Mouse (Mus musculus) CH12.LX (cell line): ENCODE measurements around the gene Nol8. TPM values are rescaled to one million over a fixed set of nuclear protein-coding genes. Genes with fewer than 3 reads are reported as not detected.

Source experiments
- DNase-seq: peaks from one replicate; pipeline ENCODE4 v3.0.0-alpha.2; 2013; ENCODE audit errors: extremely low read depth
- H3K27ac ChIP-seq: 2 replicates; pipeline ENCODE4 v1.5.1; 2012; ENCODE audit warnings: low read depth, mild to moderate bottlenecking, control low read depth, moderate library complexity; ENCODE audit not compliant: insufficient read depth
- H3K27me3 ChIP-seq: replicated peaks from 2 replicates; pipeline ENCODE3; 2012; ENCODE audit warnings: inconsistent platforms
- H3K36me3 ChIP-seq, 2 experiments: replicated peaks in 1 of 2; 2 replicates each; pipeline versions ENCODE3 to v1.6.1; 2012; ENCODE audit warnings: inconsistent platforms in 1 of 2, low read length in 1 of 2, mild to moderate bottlenecking in 1 of 2, mixed read lengths in 1 of 2, moderate library complexity in 1 of 2; ENCODE audit not compliant: control insufficient read depth in 1 of 2, insufficient read depth in 1 of 2
- H3K4me1 ChIP-seq, 2 experiments: 2 replicates each; pipeline ENCODE4 v1.6.1; 2012; ENCODE audit warnings: inconsistent platforms in 1 of 2, moderate library complexity in 1 of 2; ENCODE audit not compliant: insufficient read depth in 2 of 2, control insufficient read depth in 1 of 2
- H3K4me2 ChIP-seq: 2 replicates; pipeline ENCODE4 v1.6.1; 2012; ENCODE audit warnings: low read depth, mild to moderate bottlenecking, control low read depth; ENCODE audit not compliant: poor library complexity, insufficient read depth, severe bottlenecking
- H3K4me3 ChIP-seq, 3 experiments: fragments of 150-350 bp in 1 of 3; sonication (generic) in 1 of 3; replicated peaks in 1 of 3; 2 replicates each; pipeline versions ENCODE3 to v1.5.1; 2011 to 2012; ENCODE audit warnings: low read depth in 2 of 3, low read length in 2 of 3, mild to moderate bottlenecking in 2 of 3, moderate library complexity in 2 of 3, control low read depth in 1 of 3, improper control_type of control experiment in 1 of 3, inconsistent platforms in 1 of 3, mixed read lengths in 1 of 3; ENCODE audit not compliant: poor library complexity in 1 of 3
- H3K79me2 ChIP-seq: replicated peaks from 2 replicates; pipeline ENCODE4 v1.6.1; 2012; ENCODE audit warnings: mild to moderate bottlenecking, moderate library complexity; ENCODE audit not compliant: control insufficient read depth, poor library complexity, insufficient read depth, severe bottlenecking; ENCODE audit errors: extremely low read depth
- H3K9ac ChIP-seq: 2 replicates; pipeline ENCODE4 v1.6.1; 2012; ENCODE audit warnings: low read depth, mild to moderate bottlenecking, control low read depth, moderate library complexity; ENCODE audit not compliant: insufficient read depth
- H3K9me3 ChIP-seq: replicated peaks from 2 replicates; pipeline ENCODE3; 2012; ENCODE audit warnings: low read length, inconsistent platforms, mixed read lengths
- CHD1 ChIP-seq: IDR thresholded peaks from 2 replicates; pipeline ENCODE4 v1.6.1; 2012; ENCODE audit warnings: low read depth, low read length, improper control_type of control experiment, inconsistent platforms
- CHD2 ChIP-seq: IDR thresholded peaks from 2 replicates; pipeline ENCODE4 v1.6.1; 2011; ENCODE audit warnings: low read length, improper control_type of control experiment
- ELF1 ChIP-seq: IDR thresholded peaks from 2 replicates; pipeline ENCODE4 v1.6.1; 2014; ENCODE audit warnings: low read depth, mild to moderate bottlenecking, inconsistent platforms, low read length, improper control_type of control experiment
- ETS1 ChIP-seq: conservative IDR thresholded peaks from 2 replicates; pipeline ENCODE4 v1.6.1; 2012; ENCODE audit warnings: low read depth, mild to moderate bottlenecking, inconsistent platforms, low read length, improper control_type of control experiment, moderate library complexity
- HCFC1 ChIP-seq: IDR thresholded peaks from 2 replicates; pipeline ENCODE4 v1.6.1; 2012; ENCODE audit warnings: low read depth, mild to moderate bottlenecking, inconsistent platforms, low read length, improper control_type of control experiment
- IRF4 ChIP-seq: IDR thresholded peaks from 2 replicates; pipeline ENCODE4 v1.6.1; 2014; ENCODE audit warnings: low read depth, mild to moderate bottlenecking, inconsistent platforms, low read length, improper control_type of control experiment
- JUN ChIP-seq: IDR thresholded peaks from 2 replicates; pipeline ENCODE4 v1.6.1; 2011; ENCODE audit warnings: low read depth, mild to moderate bottlenecking, low read length, improper control_type of control experiment, moderate library complexity; ENCODE audit not compliant: insufficient read depth
- JUND ChIP-seq: conservative IDR thresholded peaks from 2 replicates; pipeline ENCODE4 v1.6.1; 2011; ENCODE audit warnings: low read depth, low read length, improper control_type of control experiment
- KAT2A ChIP-seq: IDR thresholded peaks from 2 replicates; pipeline ENCODE4 v1.6.1; 2012; ENCODE audit warnings: low read length, improper control_type of control experiment, inconsistent platforms; ENCODE audit not compliant: insufficient replicate concordance
- MAFK ChIP-seq: IDR thresholded peaks from 2 replicates; pipeline ENCODE4 v1.6.1; 2011; ENCODE audit warnings: low read length, improper control_type of control experiment; ENCODE audit not compliant: insufficient replicate concordance
- MAX ChIP-seq: IDR thresholded peaks from 2 replicates; pipeline ENCODE4 v1.6.1; 2011; ENCODE audit warnings: low read length, improper control_type of control experiment
- MYC ChIP-seq: IDR thresholded peaks from 2 replicates; pipeline ENCODE4 v1.6.1; 2011; ENCODE audit warnings: low read depth, mild to moderate bottlenecking, improper control_type of control experiment, low read length
- NELFE ChIP-seq: IDR thresholded peaks from 2 replicates; pipeline ENCODE4 v1.6.1; 2011; ENCODE audit warnings: low read depth, low read length, improper control_type of control experiment
- PAX5 ChIP-seq: IDR thresholded peaks from 2 replicates; pipeline ENCODE4 v1.6.1; 2012; ENCODE audit warnings: low read length, inconsistent platforms, mixed read lengths
- POLR2A ChIP-seq: IDR thresholded peaks from 2 replicates; pipeline ENCODE4 v1.6.1; 2011; ENCODE audit warnings: low read depth, mild to moderate bottlenecking, improper control_type of control experiment, low read length
- POLR2AphosphoS2 ChIP-seq: IDR thresholded peaks from 2 replicates; pipeline ENCODE4 v1.6.1; 2011; ENCODE audit warnings: low read depth, low read length, improper control_type of control experiment
- SIN3A ChIP-seq: IDR thresholded peaks from 2 replicates; pipeline ENCODE4 v1.6.1; 2012; ENCODE audit warnings: low read length, improper control_type of control experiment, inconsistent platforms
- TCF12 ChIP-seq: IDR thresholded peaks from 2 replicates; pipeline ENCODE4 v1.6.1; 2014; ENCODE audit warnings: low read depth, mild to moderate bottlenecking, inconsistent platforms, low read length, improper control_type of control experiment
- UBTF ChIP-seq: IDR thresholded peaks from 2 replicates; pipeline ENCODE4 v1.6.1; 2012; ENCODE audit warnings: low read depth, mild to moderate bottlenecking, inconsistent platforms, low read length, improper control_type of control experiment, moderate library complexity
- USF1 ChIP-seq: IDR thresholded peaks from 2 replicates; pipeline ENCODE4 v1.6.1; 2014; ENCODE audit warnings: low read depth, mild to moderate bottlenecking, inconsistent platforms, low read length, improper control_type of control experiment
- USF2 ChIP-seq: conservative IDR thresholded peaks from 2 replicates; pipeline ENCODE4 v1.6.1; 2011; ENCODE audit warnings: low read depth, low read length, improper control_type of control experiment
- ZNF384 ChIP-seq: IDR thresholded peaks from 2 replicates; pipeline ENCODE4 v1.6.1; 2012; ENCODE audit warnings: low read depth, low read length, improper control_type of control experiment, inconsistent platforms
- dilution Hi-C: fragments of 300-500 bp; cut with MboI; formaldehyde crosslinking; loops from 2 replicates; pipeline ENCODE4 v1.14.3; 2020; ENCODE audit warnings: low sequenced_read_pairs; ENCODE audit not compliant: extremely low pct_unique_long_range_greater_than_20kb, extremely low pct_ligation_motif_present
- in situ Hi-C: fragments of 300-500 bp; cut with MboI; formaldehyde crosslinking; loops from 3 replicates; pipeline ENCODE4 v1.14.3; 2019; ENCODE audit warnings: low sequenced_read_pairs, low pct_ligation_motif_present, low pct_unique_long_range_greater_than_20kb, mixed read lengths
- polyA plus RNA-seq: library from polyadenylated mRNA; unstranded; fragments of >175 nt; gene quantifications from 2 replicates; pipeline ENCODE4 v1.2.1, GENCODE M21; 2012; ENCODE audit warnings: low read depth; ENCODE audit not compliant: insufficient read length
- total RNA-seq, 2 experiments: library from RNA; depleted of rRNA; stranded (reverse); fragments of 300-350 nt in 1 of 2; fragments of >200 nt in 1 of 2; gene quantifications; 2 replicates each; pipeline ENCODE4 v1.2.3; 2012 to 2014

The Nol8 gene
- total and polyA plus RNA-seq, 3 experiments = 14.9 to 33.4 (median 32.8) TPM

GRCm38 (mm10) chr13:49712047-49712721 lies 59.3 kb downstream of the Nol8 start:
- dilution Hi-C loops = no loop called here
- TF ChIP-seq JUND (no peak), ETS1 (no peak), PAX5 (no peak), USF1 (no peak), MAX (no peak), JUN (no peak), POLR2AphosphoS2 (no peak), KAT2A (no peak), USF2 (no peak), UBTF (no peak), NELFE (no peak), CHD1 (no peak), POLR2A (no peak), CHD2 (no peak), TCF12 (no peak), MYC (no peak), ELF1 (no peak), IRF4 (no peak)
- in situ Hi-C loops = no loop called here
- no peaks in the 10 kb centered on the region for H3K4me1 ChIP-seq
- peaks cover 88 to 92% of the 10 kb centered on the region in 2 experiments for H3K36me3 ChIP-seq
- DNase-seq = no peak
- no peak overlapping the region for H3K9ac ChIP-seq
- H3K9me3 ChIP-seq = no peaks in the 10 kb centered on the region
- H3K27me3 ChIP-seq = no peaks in the 10 kb centered on the region
- no peak overlapping the region for H3K4me2 ChIP-seq
- H3K79me2 ChIP-seq = peaks cover 2% of the 10 kb centered on the region; the same call in 1 of the 2 replicates
- H3K4me3 ChIP-seq = no peak overlapping the region
- H3K27ac ChIP-seq = no peak overlapping the region

GRCm38 (mm10) chr13:49719310-49719709 lies 66.4 kb downstream of the Nol8 start:
- Histone ChIP-seq H3K27ac (no peak overlapping the region), H3K4me1 (no peaks in the 10 kb centered on the region), H3K4me2 (no peak overlapping the region), H3K79me2 (peaks cover 2% of the 10 kb centered on the region; the same call in 1 of the 2 replicates), H3K27me3 (no peaks in the 10 kb centered on the region), H3K9me3 (no peaks in the 10 kb centered on the region), H3K4me3 (no peak overlapping the region), H3K9ac (no peak overlapping the region), H3K36me3 (peaks cover 91 to 94% of the 10 kb centered on the region in 2 experiments)
- no peak for TF ChIP-seq ZNF384
- no peak for TF ChIP-seq ETS1
- no peak for TF ChIP-seq PAX5
- TF ChIP-seq JUN = no peak
- no peak for TF ChIP-seq MAFK
- TF ChIP-seq POLR2AphosphoS2 = no peak
- no peak for TF ChIP-seq UBTF
- TF ChIP-seq HCFC1 = no peak
- TF ChIP-seq POLR2A = no peak
- TF ChIP-seq SIN3A = no peak
- no peak for TF ChIP-seq NELFE
- dilution Hi-C loops = no loop called here
- DNase-seq = no peak
- in situ Hi-C loops = no loop called here
